Mouse (Mus musculus): ENCODE measurements around the gene Calr3.

DNA sequence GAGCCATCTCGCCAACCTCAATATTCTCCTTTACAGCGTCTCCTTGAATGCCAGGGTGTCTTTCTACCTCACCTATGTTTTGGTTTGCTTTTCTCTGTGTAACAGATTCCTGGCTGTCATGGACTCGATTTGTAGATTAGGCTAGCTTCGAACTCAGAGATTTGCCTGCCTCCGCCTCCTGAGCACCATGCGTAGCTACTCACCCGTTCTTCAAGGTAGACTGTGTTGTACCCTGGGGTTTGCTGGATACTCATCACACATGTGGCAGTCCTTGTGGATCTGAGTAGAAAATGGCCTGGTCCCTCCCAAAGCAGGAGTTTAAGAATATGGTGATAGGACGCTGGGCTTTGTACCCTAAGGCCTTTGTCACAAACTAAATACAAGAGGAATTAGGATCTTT is 49.7 kb upstream of the Calr3 start:
- TF ChIP-seq EP300 (IDR thresholded peaks at IDR 0.05; ENCODE audit: low read depth) (no peak), CTCF (IDR thresholded peaks at IDR 0.05; ENCODE audit: low read depth) (no peak)
